Mouse (Mus musculus): ENCODE measurements at regions not wholly inside any gene's neighbourhood (a gene's known extent, or its start where the extent isn't known, plus 50 kb on each side); places are given as distances from the start of the nearest gene placed in this dataset.

- intact Hi-C loops (cut with DNase I) = no loop called here
- DNase-seq = no peak
These were observed 237.5 kb upstream of the Zic3 start for GRCm38 (mm10) chrX:57784959-57785358.

GRCm38 (mm10) chrX:57787615-57788014, 234.9 kb upstream of the Zic3 start:
- DNase-seq = peak; percentile 41
- intact Hi-C loops (cut with DNase I) = no loop called here

GRCm38 (mm10) chrX:57797956-57798355, 224.5 kb upstream of the Zic3 start:
- intact Hi-C loops (cut with DNase I) = no loop called here
- DNase-seq = no peak

- intact Hi-C loops (cut with DNase I) = no loop called here
These were observed 224.1 kb upstream of the Zic3 start for GRCm38 (mm10) chrX:57798394-57798793.

GRCm38 (mm10) chrX:57798869-57799268, 223.6 kb upstream of the Zic3 start:
- intact Hi-C loops (cut with DNase I) = no loop called here
- no peak for DNase-seq

More at GRCm38 (mm10) chrX:57798394-57798793, 224.1 kb upstream of the Zic3 start:
- DNase-seq = no peak
